Mouse (Mus musculus): ENCODE data around the gene Dlgap4.

DNA sequence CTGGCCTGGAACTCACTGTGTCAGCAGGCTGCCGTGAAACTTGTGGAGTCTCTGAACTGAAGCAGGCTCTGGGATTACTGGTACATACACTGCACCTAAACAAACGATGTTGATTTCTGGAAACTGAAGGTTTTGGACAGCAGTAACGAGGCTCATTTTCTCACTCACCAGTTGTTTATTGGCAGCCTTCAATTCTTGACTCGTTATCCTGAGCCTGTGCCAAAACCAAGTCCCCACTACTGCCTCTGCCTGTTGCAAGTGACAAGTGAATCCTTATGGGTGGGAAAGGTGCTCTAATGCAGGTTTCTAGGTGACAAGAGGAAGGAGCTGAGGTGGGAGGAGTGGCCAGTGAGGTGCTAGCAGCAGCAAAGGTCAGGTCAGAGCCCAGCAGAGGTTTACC, 128.5 kb downstream of the Dlgap4 start:
- TF ChIP-seq CTCF (conservative IDR thresholded peaks at IDR 0.05; ENCODE audit: low read length) (no peak), NANOG (IDR thresholded peaks at IDR 0.05; ENCODE audit: borderline replicate concordance, low read length) (no peak)
